Mouse (Mus musculus) liver, postnatal 0 days (tissue): ENCODE results near the gene Arhgap44.

ENCODE experiments used
- CTCF ChIP-seq: sonication (generic); IDR thresholded peaks from 2 replicates; pipeline ENCODE4 v1.5.1; 2016; ENCODE audit warnings: antibody characterized with exemption, low read depth
- EP300 ChIP-seq: IDR thresholded peaks from 2 replicates; pipeline ENCODE4 v1.6.1; 2016; ENCODE audit warnings: antibody characterized with exemption, low read depth, mild to moderate bottlenecking

DNA sequence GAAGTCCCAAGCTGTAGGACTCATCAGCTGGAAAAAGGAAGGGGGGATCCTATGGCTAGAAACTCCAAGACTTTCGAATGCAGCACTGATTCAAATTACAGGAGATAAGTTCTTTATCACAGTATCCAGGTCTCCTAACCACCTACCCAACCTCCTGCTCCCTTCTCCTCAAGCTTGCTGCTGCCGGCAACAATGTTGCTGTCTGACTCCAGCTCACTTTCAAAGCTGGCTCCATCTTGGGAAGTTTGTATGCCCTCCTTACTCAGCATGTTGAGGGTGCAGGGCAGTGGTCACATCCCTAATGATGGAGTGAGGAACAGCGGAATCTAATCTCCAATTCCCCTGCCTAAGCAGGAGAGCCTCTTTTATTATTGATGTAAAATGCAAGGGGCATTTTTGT lies 35.3 kb upstream of the Arhgap44 start:
- TF ChIP-seq EP300 (no peak), CTCF (no peak)
